Mouse (Mus musculus) brain, adult 2 months (tissue): ENCODE results near the gene Gucd1.
"Not testable (repeated sequence)": the region's sequence is repeated elsewhere in the genome, so short reads cannot be mapped to it uniquely, and the experiment has no call there.

Experiments used
- DNase-seq: peaks from one replicate; pipeline ENCODE4 v3.0.0; 2011; ENCODE audit warnings: low read depth, low spot score

The Gucd1 gene

DNA sequence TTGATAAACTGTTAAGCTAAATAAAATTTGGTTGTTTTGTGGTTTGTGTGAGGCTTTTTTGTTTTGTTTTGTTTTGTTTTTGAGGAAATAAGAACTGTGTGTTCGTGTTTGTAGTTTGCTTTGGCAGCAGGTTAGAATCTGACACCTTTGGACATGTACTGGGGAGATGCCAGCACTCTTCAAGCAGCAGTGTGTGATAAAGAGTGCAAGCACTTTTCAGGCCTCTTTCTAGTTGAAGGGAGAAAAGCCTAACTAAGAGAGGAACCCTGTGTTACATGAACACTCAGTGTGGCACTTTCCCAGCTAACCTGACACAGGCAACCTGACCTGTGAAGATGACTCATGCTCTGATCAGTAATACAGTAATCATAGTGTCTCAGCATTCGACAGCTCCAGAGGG, 17.7 kb upstream of the Gucd1 start:
- no peak for DNase-seq

DNA sequence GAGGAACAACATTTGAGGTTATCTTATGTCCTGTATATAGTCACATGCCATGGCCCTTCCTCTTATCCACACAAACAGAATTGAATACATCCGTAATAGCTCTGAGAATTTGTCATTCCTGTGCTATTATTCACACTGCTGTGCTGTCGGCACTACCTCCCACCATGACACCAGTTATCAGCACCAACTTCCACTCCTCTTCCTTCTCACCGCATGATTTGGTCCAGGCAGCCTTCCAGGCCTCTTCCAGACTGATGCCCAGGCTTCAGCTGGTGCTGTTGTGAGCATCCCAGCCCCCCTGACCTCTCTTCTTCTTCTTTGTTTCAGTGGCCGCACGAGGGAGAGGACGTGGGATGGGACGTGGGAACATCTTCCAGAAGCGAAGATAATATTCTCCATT, 17.2 kb upstream of the Gucd1 start:
- DNase-seq: peak; percentile 38

DNA sequence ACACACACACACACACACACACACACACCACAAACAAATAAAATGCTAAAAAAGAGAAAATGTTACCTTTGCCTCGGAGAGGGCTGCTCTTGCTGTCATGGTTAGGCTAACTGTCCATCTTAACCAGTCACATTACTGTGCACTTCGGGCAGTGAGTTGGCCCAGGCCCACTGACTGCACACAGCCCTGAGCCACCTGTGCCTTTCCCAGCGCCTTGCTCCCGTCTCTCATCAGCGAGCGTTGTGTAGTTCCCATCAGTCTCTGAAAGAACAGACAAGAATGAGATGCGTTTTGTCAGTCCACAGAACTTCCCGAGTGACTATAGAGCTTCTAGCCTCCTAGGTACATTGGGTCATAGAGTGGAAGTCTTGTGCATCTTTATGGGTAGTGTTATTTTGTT, 16.4 kb upstream of the Gucd1 start:
- no peak for DNase-seq

DNA sequence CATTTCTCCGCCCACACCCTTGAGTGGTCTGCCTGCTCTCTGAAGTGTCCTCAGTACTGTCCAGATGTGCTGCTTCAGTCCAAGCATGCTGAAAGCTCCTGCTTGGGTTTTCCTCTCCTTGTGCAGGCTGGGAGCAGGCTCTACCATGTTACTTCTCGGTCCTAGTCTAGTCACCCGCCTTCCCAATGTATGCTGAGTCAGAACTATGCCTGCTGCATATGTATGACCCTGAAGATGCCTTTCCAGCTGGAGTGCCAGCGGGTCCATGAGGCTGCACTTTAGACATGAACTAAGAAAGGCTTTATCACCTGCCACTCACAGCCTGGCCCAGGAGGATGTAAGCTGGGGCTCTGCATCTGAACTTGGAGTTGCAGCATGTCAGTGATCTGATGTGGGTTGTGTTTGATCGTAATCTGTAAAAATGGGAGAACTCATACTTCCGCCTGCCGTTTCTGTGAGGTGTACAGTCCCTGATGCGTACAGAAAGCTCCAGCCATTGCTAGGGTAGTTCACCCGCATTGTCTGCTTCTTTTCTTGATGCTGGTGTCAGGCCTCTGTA, 13.8 kb upstream of the Gucd1 start:
- peak; percentile 26 for DNase-seq

DNA sequence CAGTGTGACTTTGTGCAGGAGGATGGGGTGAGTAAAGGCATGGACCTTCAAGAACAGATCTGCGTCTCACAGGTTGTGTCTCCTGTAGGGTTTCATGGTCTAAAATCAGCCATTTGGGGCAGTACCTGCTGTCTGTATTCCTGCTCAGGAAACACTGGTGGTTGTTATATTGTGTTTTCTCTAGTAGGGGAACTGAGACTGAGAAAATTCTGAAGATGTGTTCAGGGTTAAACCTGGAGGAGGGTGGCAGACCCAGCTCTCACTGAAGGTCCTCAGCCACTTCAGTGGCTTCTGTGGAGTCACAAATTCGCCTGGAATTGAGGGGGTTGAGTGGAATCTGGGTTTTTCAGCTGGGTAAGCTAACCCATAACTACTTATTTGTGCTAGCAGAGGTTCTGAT, 12.6 kb upstream of the Gucd1 start:
- no peak for DNase-seq

DNA sequence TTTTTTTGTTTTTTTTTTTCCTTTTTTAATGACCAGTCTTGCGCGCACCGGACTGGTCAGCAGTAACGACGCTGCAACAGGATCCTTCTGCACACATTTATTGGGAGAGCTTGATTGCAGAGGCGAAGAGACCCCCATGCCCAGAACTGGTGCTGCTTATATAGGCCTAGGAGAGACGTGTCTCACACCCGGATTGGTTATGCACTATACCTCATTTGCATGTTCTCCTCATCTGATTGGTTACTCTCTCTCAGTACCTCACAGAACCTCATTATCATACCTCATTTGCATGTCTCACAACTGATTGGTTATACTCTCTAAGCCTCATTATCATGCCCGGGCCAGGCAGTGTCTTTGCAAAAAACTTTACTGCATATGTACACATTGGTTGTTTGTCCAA, 7.7 kb upstream of the Gucd1 start:
- DNase-seq: not testable (repeated sequence)

DNA sequence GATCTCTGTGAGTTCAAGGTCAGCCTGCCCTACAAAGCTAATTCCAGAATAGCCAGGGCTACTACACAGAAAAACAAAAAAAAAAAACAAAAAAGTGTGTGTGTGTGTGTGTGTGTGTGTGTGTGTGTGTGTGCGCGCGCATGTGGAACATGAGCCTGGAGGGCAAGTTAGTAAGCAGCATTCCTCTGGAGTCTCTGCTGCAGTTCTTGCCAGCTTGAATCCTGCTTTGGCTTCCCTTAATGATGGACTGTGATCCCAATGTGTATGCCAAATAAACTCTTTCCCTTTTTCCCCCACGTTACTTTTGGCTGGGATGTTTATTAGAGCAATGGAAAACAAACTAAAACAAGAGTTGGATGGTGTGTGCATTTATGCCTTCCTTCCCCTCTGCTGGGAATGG, 3.9 kb upstream of the Gucd1 start:
- no peak for DNase-seq

DNA sequence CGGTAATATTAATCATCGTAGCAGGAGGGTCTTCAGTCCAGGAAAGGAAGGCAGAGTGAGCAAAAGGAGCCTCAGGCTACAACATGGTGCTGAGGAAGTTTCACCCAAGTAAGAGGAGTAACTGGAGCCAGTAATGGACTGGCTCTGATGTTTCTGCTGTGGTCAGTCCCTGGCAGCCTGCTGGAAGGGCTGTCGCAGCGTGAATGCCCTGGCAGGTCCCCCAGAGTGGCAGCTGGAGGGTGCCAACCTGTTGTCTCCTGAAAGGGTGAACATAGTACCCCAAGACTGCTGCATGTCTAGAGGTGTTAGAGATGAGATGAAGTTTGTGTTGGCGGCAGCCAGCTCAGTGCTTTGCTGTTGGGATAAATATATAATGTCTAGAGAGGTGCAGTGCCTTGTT, 2.8 kb upstream of the Gucd1 start:
- no peak for DNase-seq

DNA sequence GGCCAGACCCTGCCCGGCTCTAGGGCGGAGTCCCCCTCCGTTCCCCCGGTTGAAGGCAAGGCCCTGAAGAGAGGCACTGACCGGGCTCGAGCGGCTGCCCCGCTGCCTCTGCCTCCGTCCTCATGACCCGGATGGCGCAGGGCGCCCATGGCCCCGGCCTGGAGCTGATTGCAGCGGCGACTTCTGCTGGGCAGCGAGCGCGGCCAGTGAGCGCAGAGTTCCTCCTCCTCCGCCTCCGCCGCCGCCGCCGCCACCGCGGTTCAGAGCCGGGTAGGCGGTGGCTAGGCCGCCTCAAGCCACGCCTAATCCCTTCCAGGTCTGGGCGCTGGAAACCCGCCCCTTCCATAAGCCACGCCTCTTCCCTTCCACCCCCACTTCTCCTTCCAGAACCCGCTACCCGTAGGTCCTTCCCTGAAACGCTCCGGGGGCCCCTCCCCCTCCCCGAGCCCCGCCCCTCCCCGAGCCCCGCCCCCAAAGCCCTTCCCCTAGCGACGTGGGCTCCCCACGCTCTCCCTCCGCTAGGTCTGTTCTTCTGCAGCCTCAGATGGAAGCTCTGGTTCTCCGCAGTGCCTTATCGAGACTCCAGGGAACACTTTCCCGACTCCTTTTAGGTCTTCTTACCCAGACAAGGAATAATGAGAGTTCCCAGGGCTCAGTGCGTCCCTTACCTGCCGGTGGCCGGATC, 557 bp downstream of the Gucd1 start, which contains the start of gene Snrpd3:
Gene Snrpd3, plus strand, starts transcription at position 479 of the 685 bp plus-strand sequence.
- DNase-seq: peak; percentile 99

DNA sequence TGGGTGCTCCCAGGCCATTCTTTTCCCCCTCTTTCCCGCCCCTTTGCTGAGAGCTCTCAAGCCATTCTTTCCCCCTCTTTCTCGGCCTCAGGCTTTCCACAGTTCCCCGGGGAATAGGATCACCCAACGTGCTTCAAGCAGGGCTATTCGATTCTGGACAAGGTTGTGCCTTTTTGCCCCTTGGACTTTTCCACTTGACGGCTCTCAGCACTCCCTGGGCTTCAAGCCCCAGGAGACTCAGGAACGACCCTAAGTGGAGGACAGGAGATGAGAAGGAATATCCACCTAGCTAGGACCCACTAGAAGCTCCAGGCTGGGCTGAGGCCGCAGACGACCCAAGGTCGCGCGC, 1.1 kb downstream of the Gucd1 start:
- DNase-seq: peak; percentile 11

DNA sequence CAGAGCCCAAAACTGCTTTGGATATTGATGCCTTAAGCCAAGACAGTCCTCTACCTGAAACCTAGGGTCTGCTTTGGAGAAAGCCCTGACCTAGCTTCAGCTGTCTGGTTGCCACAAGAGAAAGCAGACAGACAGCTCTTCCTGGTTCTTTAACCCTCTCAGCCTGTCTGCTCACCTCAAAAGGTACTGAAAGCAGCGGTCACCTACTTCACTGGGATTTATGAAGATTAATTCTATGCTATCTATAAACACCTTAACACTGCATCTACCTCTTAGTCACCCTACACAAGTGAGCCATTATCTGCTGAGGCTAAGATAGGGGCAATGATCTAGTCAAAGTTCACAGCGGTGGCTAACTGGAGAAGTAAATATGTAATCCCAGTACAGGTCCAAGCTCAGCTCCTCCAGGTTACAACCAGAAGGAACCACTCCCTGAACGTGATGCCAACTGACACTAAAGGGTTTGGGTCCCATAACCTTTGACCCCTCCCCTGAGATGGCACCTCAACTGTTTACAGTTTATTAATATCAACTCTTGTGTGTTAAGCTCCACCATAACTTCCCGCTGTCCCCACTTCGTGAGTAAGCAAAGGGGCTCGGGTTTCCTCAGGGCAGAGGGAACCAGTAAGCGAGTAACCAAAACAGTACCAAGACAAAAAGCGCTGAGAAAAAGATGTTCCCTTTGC, 1.6 kb downstream of the Gucd1 start:
- no peak for DNase-seq

DNA sequence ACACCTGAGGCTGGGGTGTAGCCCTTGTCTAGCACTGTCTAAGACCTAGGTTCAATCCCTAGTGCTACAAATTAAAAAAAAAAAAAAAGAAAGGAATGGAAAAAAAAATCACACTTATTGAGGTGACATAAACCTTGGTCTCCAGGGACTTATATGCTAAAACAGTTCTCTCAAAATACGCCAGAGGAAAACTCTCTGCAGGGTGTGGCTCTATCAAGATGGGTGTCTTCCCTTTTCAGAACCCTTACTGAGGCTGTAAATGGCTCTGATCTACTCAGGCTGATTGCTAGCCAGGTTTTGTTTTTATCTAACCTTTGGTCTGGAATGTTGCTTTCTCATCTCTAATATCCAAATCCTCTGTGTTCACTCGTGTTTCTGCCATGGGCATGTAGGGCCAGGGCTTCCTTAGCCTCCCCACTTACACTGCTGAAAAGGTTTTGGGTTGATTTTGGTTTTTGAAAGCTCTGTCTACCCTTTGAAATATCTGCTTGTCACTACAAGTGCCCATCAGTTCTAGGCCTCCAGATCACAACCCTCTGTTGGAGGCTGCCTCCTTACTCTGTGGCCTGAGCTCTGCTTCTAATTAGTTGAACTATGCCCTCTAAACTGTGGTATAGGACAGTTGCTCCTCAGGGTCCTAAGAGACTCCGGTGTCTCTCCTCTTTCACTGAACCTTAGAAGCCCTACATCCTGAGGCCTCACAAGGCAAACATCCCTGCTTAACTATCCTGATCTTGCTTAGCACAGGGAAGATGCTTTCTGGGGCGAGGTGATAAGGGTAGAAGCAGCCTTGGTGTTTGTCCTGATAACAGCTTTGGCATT, 2.3 kb downstream of the Gucd1 start:
- no peak for DNase-seq

DNA sequence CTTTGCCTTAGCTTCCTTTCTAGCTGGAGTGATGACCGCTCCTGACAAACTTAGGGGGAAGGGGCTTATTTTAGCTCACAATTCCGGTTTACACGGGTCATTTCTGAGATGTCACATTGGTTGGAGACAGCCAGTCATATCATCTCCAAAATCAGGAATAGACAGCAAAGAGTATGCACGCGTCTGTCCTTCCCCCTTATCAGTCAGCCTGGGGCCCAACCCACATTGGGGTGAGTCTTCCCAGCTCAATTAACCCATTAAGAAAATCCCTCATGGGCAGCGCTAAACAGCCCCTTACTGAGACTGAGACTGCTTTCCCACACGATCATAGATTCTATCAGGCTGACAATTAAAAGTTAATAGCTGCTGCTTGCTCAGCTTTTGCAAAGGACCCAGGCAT, 3.4 kb downstream of the Gucd1 start:
- no peak for DNase-seq

DNA sequence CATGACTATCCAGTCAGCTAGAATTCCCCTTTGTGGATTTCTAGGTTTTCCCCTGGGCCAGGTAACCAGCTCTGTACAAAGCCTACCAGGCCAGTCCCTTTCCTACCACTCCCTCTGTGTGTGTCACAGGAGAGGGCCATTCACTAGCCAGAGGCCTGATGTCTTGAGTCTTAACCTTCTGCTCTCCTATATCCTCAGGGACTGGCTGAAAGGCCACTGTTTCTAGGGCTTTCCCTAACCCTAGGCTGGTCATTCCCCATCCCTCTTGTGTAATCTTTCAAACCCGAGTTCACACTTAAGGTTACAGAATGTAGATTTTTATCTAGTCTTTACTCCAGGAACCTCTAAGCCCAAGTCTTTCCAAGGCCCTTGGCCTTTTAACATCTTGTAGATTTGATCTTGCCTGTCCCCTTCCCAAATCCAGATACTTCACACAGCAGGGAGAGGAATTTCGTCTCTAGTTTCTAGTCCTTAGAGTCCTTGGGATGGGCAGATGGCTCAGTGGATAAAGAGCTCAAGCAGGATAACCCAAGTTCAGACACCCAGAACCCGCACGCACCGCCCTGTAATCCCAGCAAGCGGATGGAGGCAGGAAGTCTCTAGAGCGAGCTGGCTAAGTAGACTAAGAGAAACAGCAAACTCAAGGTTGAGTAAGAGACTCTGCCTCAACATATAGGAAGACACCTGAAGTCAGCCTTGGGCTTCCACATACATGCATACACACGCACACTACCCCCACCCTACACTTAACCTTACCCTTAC, 4.3 kb downstream of the Gucd1 start:
- DNase-seq: no peak

DNA sequence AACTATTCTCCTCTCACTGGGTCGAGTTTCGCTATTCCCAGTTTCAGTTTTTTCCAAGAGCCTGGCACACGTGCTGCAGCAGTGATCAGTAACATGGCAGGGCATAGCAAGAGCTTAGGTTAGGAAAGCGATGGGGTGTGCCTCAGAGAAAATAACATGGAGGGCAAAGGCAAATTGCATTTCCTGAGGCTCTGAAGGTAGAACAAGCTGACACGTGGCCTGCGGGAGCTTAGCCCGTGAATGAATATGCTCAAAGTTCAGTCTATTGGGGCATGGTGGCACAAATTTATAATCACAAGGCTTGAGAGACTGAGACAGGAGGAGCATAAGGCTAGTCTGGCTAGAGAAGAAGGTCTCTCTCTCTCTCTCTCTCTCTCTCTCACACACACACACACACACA, 5.0 kb downstream of the Gucd1 start:
- no peak for DNase-seq

DNA sequence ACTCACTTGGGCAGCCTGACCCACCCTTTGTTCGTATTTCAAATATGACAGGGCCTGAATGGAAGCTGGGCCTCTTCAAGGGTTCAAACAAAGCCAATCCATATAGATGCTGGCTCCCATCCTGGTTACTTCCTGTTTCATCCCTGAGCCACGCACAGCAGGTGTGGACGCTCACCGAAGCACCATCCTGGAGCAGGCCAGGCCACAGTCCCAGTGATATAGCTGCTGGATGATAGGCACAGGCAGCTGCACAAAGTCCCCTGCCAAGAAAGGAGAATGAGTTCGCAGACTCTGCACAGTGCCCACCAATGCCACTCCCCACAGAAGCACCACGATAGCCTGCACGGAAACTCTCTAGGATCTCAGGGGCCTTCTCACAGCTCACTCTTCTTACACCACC, 5.9 kb downstream of the Gucd1 start:
- DNase-seq: no peak

DNA sequence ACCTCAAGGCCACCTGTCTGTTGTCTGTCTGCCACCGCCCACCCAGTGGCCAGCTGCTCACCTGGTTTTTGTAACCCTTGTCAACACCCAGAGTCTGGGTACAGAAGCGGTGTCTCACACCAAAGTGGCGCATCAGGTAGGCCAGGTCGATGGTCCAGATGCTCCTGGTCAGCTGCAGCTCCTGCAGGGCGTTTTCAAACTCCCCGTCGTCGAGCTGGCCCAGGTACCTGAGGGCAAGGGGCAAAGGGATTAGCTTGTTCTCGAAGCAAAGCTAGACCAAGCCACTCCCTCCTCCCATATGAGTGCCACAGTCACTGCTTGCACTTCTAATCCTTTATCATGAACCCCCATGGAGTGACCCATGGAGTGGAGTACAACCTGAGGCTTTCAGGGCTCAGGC, 6.7 kb downstream of the Gucd1 start:
- DNase-seq: no peak

DNA sequence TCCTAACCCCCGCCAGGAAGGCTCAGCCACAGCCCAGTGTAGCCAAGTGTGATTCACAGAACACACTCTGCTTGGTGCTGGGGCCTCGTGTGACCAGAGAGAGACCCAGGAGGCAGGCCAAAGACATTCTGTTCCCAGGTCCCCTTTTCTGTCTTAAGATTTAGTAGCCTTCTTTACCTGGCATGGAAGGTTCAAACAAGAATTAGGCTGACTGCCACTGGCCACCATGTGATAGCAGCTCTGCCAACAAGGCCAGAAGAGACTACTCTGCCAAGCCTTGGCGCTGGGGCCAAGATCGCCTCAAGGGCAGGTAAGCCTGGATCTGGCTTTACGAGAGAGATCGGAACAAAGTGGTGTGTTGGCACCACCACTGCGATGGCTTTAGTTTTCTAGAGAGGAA, 7.3 kb downstream of the Gucd1 start:
- peak; percentile 65 for DNase-seq

DNA sequence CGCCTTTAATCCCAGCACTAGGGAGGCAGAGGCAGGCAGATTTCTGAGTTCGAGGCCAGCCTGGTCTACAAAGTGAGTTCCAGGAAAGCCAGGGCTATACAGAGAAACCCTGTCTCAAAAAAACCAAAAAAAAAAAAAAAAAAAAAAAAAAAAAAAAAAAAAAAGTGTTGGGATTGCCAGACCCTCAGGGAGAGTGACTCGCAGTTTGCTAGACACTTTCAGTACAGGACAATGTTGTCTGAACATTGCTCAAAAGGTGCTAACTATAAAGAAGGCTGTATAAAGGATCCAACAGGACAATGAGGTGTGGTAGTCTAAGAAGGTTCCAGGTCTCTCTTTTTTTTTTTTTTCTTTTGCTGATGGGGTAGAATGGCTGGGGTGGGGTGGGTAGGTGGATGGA, 11.8 kb downstream of the Gucd1 start:
- DNase-seq: not testable (repeated sequence)

DNA sequence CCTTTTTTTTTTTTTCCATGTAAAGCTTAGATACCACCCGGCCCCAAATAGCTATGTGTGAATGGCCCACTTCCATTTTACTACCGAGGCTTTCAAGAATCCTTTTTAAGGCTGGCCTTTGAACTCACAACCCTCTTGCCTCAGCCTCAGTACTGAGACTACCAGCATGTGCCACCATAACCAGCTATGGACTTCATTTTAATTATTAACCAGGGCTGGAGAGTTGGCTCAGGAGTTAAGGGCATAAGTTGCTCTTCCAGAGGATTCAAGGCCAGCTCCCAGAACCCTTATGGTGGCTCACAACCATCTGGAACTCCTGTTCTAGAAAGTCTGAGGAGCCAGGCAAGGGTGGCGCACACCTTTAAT, 12.7 kb downstream of the Gucd1 start:
- DNase-seq: no peak

DNA sequence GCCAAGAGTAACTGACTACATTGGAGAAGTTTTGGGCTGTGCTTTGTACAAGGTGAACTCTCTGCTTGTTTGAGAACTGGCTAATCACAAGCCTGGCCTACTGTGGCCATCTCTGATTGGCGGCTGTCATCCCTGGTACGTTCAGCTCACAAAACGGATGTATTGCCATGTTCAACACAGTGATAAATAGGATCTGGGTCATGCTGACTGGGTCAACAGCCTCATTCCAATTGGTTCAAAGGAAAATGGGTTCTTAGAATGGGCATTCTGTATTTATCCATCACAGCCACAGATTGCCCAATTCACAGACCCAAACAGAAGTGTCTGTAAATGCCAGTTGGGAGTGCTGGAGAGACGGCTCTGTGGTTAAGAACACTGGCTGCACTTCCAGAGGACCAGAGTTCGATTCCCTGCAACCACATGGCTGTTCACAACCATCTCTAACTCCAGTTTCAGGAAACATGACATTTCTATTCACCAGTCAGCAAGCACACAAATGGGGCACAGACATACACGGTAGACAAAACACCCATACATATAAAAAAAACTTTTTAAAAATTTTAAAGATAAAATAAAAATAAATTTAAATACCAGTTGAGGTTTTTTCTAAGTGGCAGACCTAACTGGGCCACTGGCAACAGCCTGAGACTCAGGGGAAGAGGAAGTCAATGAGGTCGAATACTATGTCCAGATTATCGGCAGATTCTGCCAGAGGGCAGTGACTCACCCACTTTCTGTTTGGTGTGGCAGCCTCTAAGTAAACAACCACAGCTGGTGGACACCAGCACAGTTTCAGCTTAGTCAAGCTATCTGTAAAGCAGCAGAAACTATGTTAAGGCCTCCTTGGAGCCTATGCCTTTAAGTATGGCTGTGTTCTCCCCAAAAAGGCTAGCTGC, 13.3 kb downstream of the Gucd1 start:
- DNase-seq: peak; percentile 16
